Mouse (Mus musculus): ENCODE measurements around the gene Fnip2. TPM values are rescaled to one million over a fixed set of nuclear protein-coding genes. Genes with fewer than 3 reads are reported as not detected.
"Not testable (repeated sequence)": the region's sequence is repeated elsewhere in the genome, so short reads cannot be mapped to it uniquely, and the experiment has no call there.

The Fnip2 gene
- total RNA-seq, 2 experiments from 2014 or later = 5.7 to 7.7 TPM

- no peak for DNase-seq
These were observed 92.7 kb downstream of the Fnip2 start for GRCm38 (mm10) chr3:79474911-79475310.

- no peak for DNase-seq
These were observed 95.2 kb downstream of the Fnip2 start for GRCm38 (mm10) chr3:79472362-79472761.

- no peak for DNase-seq
These were observed 98.2 kb downstream of the Fnip2 start for GRCm38 (mm10) chr3:79469440-79469839.

- no peak for DNase-seq
These were observed 108.8 kb downstream of the Fnip2 start for GRCm38 (mm10) chr3:79458651-79459275.

GRCm38 (mm10) chr3:79455761-79456160 lies 111.8 kb downstream of the Fnip2 start:
- DNase-seq = no peak

GRCm38 (mm10) chr3:79452696-79453263 lies 114.8 kb downstream of the Fnip2 start:
- DNase-seq = no peak

GRCm38 (mm10) chr3:79449361-79449760 lies 118.2 kb downstream of the Fnip2 start:
- no peak for DNase-seq

GRCm38 (mm10) chr3:79448421-79448820 lies 119.2 kb downstream of the Fnip2 start:
- no peak for DNase-seq

GRCm38 (mm10) chr3:79446648-79447047 lies 120.9 kb downstream of the Fnip2 start:
- not testable (repeated sequence) for DNase-seq

GRCm38 (mm10) chr3:79446124-79446523 lies 121.5 kb downstream of the Fnip2 start:
- no peak for DNase-seq

- DNase-seq = no peak
These were observed 122.6 kb downstream of the Fnip2 start for GRCm38 (mm10) chr3:79445041-79445440.

- DNase-seq = no peak
These were observed 123.7 kb downstream of the Fnip2 start for GRCm38 (mm10) chr3:79443850-79444249.

- DNase-seq = no peak
These were observed 126.6 kb downstream of the Fnip2 start for GRCm38 (mm10) chr3:79440976-79441491.

- no peak for DNase-seq
These were observed 129.3 kb downstream of the Fnip2 start for GRCm38 (mm10) chr3:79438276-79438675.

- DNase-seq = no peak
These were observed 131.4 kb downstream of the Fnip2 start for GRCm38 (mm10) chr3:79436186-79436585.

GRCm38 (mm10) chr3:79434985-79435384 lies 132.6 kb downstream of the Fnip2 start:
- no peak for DNase-seq

- DNase-seq = no peak
These were observed 133.2 kb downstream of the Fnip2 start for GRCm38 (mm10) chr3:79434436-79434835.

- DNase-seq = no peak
These were observed 134.0 kb downstream of the Fnip2 start for GRCm38 (mm10) chr3:79433593-79433992.

- DNase-seq = no peak
These were observed 142.2 kb downstream of the Fnip2 start for GRCm38 (mm10) chr3:79425441-79425840.

- DNase-seq = no peak
These were observed 148.7 kb downstream of the Fnip2 start for GRCm38 (mm10) chr3:79418921-79419320.

- no peak for DNase-seq
These were observed 150.5 kb downstream of the Fnip2 start for GRCm38 (mm10) chr3:79416944-79417680.

GRCm38 (mm10) chr3:79415929-79416328 lies 151.7 kb downstream of the Fnip2 start:
- no peak for DNase-seq

GRCm38 (mm10) chr3:79415081-79415480 lies 152.5 kb downstream of the Fnip2 start:
- DNase-seq = no peak
